Mouse (Mus musculus): Measurements from ENCODE around the gene Arhgef38. TPM values are rescaled to one million over a fixed set of nuclear protein-coding genes. Genes with fewer than 3 reads are reported as not detected.

Arhgef38 gene
- polyA plus RNA-seq, 1 experiment from 2014 or later, result not detected

Other genes starting within 250 kb of the Arhgef38 start
- 16.6 and 20.6 TPM in 2 replicates for gene Ints12, start 143.1 kb downstream of the Arhgef38 start, polyA plus RNA-seq (2014; fragmentation: Nextera tagmentation; extraction: Ambion mirVana)
- gene Gstcd, start 142.9 kb downstream of the Arhgef38 start, polyA plus RNA-seq (2014; fragmentation: Nextera tagmentation; extraction: Ambion mirVana), result 3.6 and 4.1 TPM in 2 replicates
- gene Ppa2, start 75.2 kb upstream of the Arhgef38 start, polyA plus RNA-seq (2014; fragmentation: Nextera tagmentation; extraction: Ambion mirVana), result 82.2 and 91.1 TPM in 2 replicates